Mouse (Mus musculus) neural tube, embryonic 15.5 days (tissue): ENCODE data around the gene Snd1. TPM values are rescaled to one million over a fixed set of nuclear protein-coding genes. Genes with fewer than 3 reads are reported as not detected.
A peak's percentile ranks its signal among the peaks of the same experiment; 100 is the strongest.
"Not testable (repeated sequence)": the region's sequence is repeated elsewhere in the genome, so short reads cannot be mapped to it uniquely, and the experiment has no call there.

Experiments used
- ATAC-seq: fragments of 200-750 bp; cut with Nextera tagmentation; 2 replicates; pipeline ENCODE4 v1.8.0; 2017; ENCODE audit warnings: mild to moderate bottlenecking, moderate TSS enrichment, moderate library complexity; ENCODE audit not compliant: low FRiP score
- H3K27ac ChIP-seq: fragments of 300-500 bp; sonication (generic); replicated peaks from 2 replicates; pipeline ENCODE4 v1.5.1; 2015; ENCODE audit warnings: mild to moderate bottlenecking, inconsistent platforms
- H3K27me3 ChIP-seq: fragments of 300-500 bp; sonication (generic); replicated peaks from 2 replicates; pipeline ENCODE4 v1.6.1; 2015; ENCODE audit warnings: inconsistent platforms
- H3K36me3 ChIP-seq: fragments of 300-500 bp; sonication (generic); 2 replicates; pipeline ENCODE4 v1.6.1; 2015; ENCODE audit warnings: inconsistent platforms
- H3K4me1 ChIP-seq: fragments of 300-500 bp; sonication (generic); 2 replicates; pipeline ENCODE4 v1.6.1; 2015; ENCODE audit warnings: inconsistent platforms
- H3K4me2 ChIP-seq: fragments of 300-500 bp; sonication (generic); 2 replicates; pipeline ENCODE4 v1.6.1; 2015; ENCODE audit warnings: inconsistent platforms, mild to moderate bottlenecking, moderate library complexity
- H3K4me3 ChIP-seq: fragments of 300-500 bp; sonication (generic); replicated peaks from 2 replicates; pipeline ENCODE4 v1.5.1; 2015; ENCODE audit warnings: mild to moderate bottlenecking, inconsistent platforms
- H3K9ac ChIP-seq: fragments of 300-500 bp; sonication (generic); replicated peaks from 2 replicates; pipeline ENCODE4 v1.6.1; 2015; ENCODE audit warnings: mild to moderate bottlenecking, inconsistent platforms
- H3K9me3 ChIP-seq: fragments of 300-500 bp; sonication (generic); replicated peaks from 2 replicates; pipeline ENCODE4 v1.6.1; 2016; ENCODE audit warnings: inconsistent platforms
- WGBS: fragments of 180-500 bp; shearing (Covaris S2); methylation state at CpG from one replicate; pipeline ENCODE4 v1.1.7; 2015; ENCODE audit warnings: mixed read lengths; 5-methylcytosine and 5-hydroxymethylcytosine counted together
- polyA plus RNA-seq: library from polyadenylated mRNA; unstranded; fragments of >200 nt; fragmentation: Nextera tagmentation; extraction: Ambion mirVana; gene quantifications from 2 replicates; pipeline ENCODE4 v1.2.1, GENCODE M21; 2015

Gene Snd1
- polyA plus RNA-seq, 1 experiment from 2014 or later: 71.1 TPM

- no peak overlapping the region for H3K4me2 ChIP-seq
- WGBS: 80% methylated on average over 15 of the region's 15 CpGs
- no peaks in the 10 kb centered on the region for H3K36me3 ChIP-seq
- H3K9me3 ChIP-seq: no peaks in the 10 kb centered on the region
- peaks cover 12% of the 10 kb centered on the region for H3K4me1 ChIP-seq
- no peaks in the 10 kb centered on the region for H3K27me3 ChIP-seq
- H3K9ac ChIP-seq: no peak overlapping the region
- no peak overlapping the region for H3K4me3 ChIP-seq
- no peak for ATAC-seq
- H3K27ac ChIP-seq: no peak overlapping the region
Observed at GRCm38 (mm10) chr6:28909866-28910265, 434.9 kb downstream of the Snd1 start.

- H3K27ac ChIP-seq: no peak overlapping the region
- H3K9me3 ChIP-seq: no peaks in the 10 kb centered on the region
- ATAC-seq: no peak
- no peaks in the 10 kb centered on the region for H3K27me3 ChIP-seq
- H3K4me3 ChIP-seq: no peak overlapping the region
- H3K4me2 ChIP-seq: no peak overlapping the region
- no peaks in the 10 kb centered on the region for H3K4me1 ChIP-seq
- WGBS: 38% methylated on average over 1 of the region's 1 CpGs
- H3K36me3 ChIP-seq: no peaks in the 10 kb centered on the region
- H3K9ac ChIP-seq: no peak overlapping the region
Observed at GRCm38 (mm10) chr6:28914981-28915380, 440.0 kb downstream of the Snd1 start.

GRCm38 (mm10) chr6:28916630-28917029 lies 441.7 kb downstream of the Snd1 start:
- Histone ChIP-seq H3K9me3 (no peaks in the 10 kb centered on the region), H3K27ac (0 out of 2 replicates have a peak overlapping the region, but pooled peaks have one; percentile 20), H3K4me3 (no peak overlapping the region), H3K27me3 (no peaks in the 10 kb centered on the region), H3K4me2 (no peak overlapping the region), H3K36me3 (no peaks in the 10 kb centered on the region), H3K9ac (no peak overlapping the region), H3K4me1 (no peaks in the 10 kb centered on the region)
- ATAC-seq: no peak
- WGBS: 67% methylated on average over 8 of the region's 8 CpGs

DNA sequence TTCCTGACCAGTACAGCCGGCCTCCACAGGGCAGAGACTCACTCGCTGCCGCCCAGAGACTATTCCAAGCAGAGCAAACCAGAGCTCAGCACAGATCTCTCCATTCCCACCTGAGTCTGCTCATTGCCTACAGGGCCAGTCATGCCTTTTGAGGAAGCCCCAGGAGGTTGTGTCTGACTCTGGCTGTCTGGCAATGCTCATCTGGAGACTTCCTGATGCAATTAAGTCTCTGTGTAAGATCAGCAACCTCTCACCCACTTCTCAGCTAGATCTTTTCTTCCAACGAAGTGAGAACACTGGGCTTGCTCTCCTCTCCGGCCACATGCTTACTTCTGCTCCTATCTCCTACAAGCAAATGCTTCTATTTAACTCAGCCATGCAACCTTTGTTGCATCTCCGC lies 444.4 kb downstream of the Snd1 start:
- 71% methylated on average over 6 of the region's 6 CpGs for WGBS
- no peak overlapping the region for H3K4me2 ChIP-seq
- peaks cover 7% of the 10 kb centered on the region for H3K4me1 ChIP-seq
- ATAC-seq: no peak
- no peak overlapping the region for H3K9ac ChIP-seq
- no peaks in the 10 kb centered on the region for H3K36me3 ChIP-seq
- H3K27ac ChIP-seq: no peak overlapping the region
- H3K9me3 ChIP-seq: no peaks in the 10 kb centered on the region
- H3K4me3 ChIP-seq: no peak overlapping the region
- H3K27me3 ChIP-seq: no peaks in the 10 kb centered on the region

DNA sequence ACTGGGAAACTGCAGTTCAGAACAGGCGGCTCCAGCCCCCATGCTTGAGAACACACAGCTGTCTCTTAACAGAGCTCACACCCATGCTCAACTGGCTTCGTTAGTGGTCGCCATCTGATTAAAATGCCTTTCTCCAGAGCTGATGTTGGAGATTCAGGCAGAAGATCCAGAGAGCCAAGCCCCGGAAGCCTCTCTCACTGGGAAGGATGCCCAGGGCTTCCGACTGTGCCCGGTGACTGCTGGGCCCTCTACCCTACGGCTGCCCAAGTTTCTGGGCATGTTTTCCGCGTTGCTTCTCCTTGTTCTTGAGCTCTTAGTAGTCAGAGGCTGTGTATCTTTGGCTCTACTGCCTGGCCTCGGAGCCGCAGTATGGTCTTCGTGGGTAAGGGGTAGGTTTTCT lies 447.4 kb downstream of the Snd1 start:
- Histone ChIP-seq H3K9me3 (no peaks in the 10 kb centered on the region), H3K36me3 (no peaks in the 10 kb centered on the region), H3K27ac (no peak overlapping the region), H3K4me3 (no peak overlapping the region), H3K4me1 (peaks cover 7% of the 10 kb centered on the region), H3K4me2 (no peak overlapping the region), H3K9ac (no peak overlapping the region), H3K27me3 (no peaks in the 10 kb centered on the region)
- WGBS: 86% methylated on average over 12 of the region's 12 CpGs
- no peak for ATAC-seq

- no peak overlapping the region for H3K27ac ChIP-seq
- peak overlapping the region; percentile 34 for H3K4me2 ChIP-seq
- H3K9me3 ChIP-seq: no peaks in the 10 kb centered on the region
- H3K27me3 ChIP-seq: no peaks in the 10 kb centered on the region
- 73% methylated on average over 11 of the region's 11 CpGs for WGBS
- no peak; the same call in 1 of the 2 replicates for ATAC-seq
- peaks cover 7% of the 10 kb centered on the region for H3K4me1 ChIP-seq
- no peak overlapping the region for H3K9ac ChIP-seq
- H3K4me3 ChIP-seq: no peak overlapping the region
- H3K36me3 ChIP-seq: no peaks in the 10 kb centered on the region
Observed at GRCm38 (mm10) chr6:28923091-28923824, 448.3 kb downstream of the Snd1 start.

- Histone ChIP-seq H3K4me1 (peaks cover 7% of the 10 kb centered on the region), H3K9ac (no peak overlapping the region), H3K4me3 (no peak overlapping the region), H3K27ac (no peak overlapping the region), H3K9me3 (no peaks in the 10 kb centered on the region), H3K36me3 (no peaks in the 10 kb centered on the region), H3K27me3 (no peaks in the 10 kb centered on the region), H3K4me2 (peak overlapping the region; percentile 34)
- ATAC-seq: peak; percentile 55; the same call in 1 of the 2 replicates
- WGBS: 74% methylated on average over 10 of the region's 10 CpGs
Observed at GRCm38 (mm10) chr6:28923837-28924236, 448.9 kb downstream of the Snd1 start.

- H3K4me1 ChIP-seq: peaks cover 27% of the 10 kb centered on the region
- H3K9me3 ChIP-seq, H3K4me2 ChIP-seq, H3K4me3 ChIP-seq, H3K27ac ChIP-seq, H3K9ac ChIP-seq, H3K36me3 ChIP-seq, H3K27me3 ChIP-seq, ATAC-seq: not testable (repeated sequence)
- 98% methylated on average over 10 of the region's 24 CpGs for WGBS
Observed at GRCm38 (mm10) chr6:28927987-28928386, 453.0 kb downstream of the Snd1 start.

DNA sequence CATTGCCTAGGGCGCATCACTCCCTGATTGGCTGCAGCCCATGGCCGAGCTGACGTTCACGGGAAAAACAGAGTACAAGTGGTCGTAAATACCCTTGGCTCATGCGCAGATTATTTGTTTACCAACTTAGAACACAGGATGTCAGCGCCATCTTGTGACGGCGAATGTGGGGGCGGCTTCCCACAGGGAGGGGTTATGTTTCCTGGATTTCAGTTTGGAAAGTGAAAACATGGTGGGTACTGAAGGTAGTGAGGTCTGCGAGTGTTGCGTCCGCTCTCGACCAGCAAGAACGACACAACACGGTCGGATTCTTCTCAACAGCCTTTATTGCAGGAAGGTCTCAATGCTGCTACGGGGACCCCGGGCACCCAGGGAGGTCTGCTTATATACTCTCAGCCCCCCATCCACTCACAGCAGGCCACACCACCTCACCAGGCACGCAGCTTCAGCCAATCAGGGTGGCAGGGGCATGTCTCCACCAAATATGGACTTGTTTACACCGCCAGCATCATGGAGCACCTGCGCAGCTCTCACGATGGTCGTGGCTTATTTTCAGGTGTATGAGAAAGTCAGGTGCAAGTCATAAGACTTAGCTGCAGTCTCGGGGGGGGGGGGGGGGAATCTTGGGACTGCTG lies 454.3 kb downstream of the Snd1 start:
- H3K4me1 ChIP-seq: peaks cover 21% of the 10 kb centered on the region
- not testable (repeated sequence) for H3K27me3 ChIP-seq, H3K4me2 ChIP-seq, H3K36me3 ChIP-seq, ATAC-seq, H3K4me3 ChIP-seq, H3K27ac ChIP-seq, H3K9ac ChIP-seq, H3K9me3 ChIP-seq
- 82% methylated on average over 21 of the region's 25 CpGs for WGBS

DNA sequence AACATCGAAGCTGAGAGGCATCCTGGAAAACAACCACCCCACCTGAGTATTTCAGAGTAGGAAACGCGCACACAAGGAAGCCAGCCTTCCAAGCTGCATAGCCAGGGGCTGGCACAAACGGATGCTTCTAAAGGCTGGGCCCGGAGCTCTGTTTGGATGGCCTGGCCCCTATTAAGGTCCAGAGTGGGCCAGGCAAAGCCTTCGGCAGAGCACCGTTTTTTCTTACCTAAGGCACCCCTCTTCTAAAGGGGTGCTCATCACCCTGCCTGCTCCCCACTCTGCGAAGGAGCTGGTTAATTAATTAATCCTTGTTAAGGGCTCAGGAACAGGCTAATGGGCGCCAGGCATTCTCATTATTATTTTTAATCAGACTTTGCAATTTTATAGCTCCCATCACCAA lies 456.3 kb downstream of the Snd1 start:
- 0 out of 2 replicates have a peak overlapping the region, but pooled peaks have one; percentile 6 for H3K9ac ChIP-seq
- WGBS: 14% methylated on average over 9 of the region's 9 CpGs

DNA sequence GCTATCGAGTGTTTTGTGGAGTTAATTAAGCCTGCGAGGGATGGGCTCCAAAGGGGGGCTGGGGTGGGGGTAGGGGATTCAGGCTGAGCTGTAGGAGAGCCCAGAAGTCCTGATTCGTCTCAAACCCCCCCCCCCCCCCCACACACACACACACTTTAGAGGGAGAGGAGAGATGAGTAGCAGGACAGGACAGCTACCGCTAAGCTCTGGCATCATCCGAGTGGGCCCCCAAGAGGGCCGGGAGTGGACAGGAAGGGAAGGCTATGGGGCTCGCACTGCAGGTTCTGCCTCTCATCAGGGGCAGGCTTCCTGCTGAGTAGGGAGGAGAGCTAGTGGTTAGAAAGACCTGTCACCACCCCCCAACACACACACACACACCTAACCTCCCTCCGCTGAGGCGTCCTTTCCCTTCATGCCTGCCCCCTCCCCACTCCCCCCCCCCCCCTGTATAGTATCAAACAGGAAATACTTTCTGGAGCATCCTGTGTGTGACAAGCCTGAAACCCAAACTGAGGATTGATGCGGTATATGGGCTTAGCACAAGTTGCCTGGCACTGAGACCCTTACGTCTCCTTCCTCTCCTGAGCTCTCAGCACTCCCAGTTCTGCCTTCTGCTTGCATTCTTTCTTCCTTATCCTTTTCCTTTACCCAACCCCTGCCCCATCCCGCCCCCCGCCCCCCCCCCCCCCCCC lies 456.8 kb downstream of the Snd1 start:
- 1% methylated on average over 12 of the region's 13 CpGs for WGBS
- H3K27ac ChIP-seq: no peak overlapping the region
- peak; percentile 72 for ATAC-seq

More for the DNA sequence above, 456.3 kb downstream of the Snd1 start:
- Histone ChIP-seq H3K4me1 (peaks cover 21% of the 10 kb centered on the region), H3K9me3 (no peaks in the 10 kb centered on the region), H3K36me3 (no peaks in the 10 kb centered on the region), H3K27ac (no peak overlapping the region), H3K4me2 (peak overlapping the region; percentile 59), H3K27me3 (no peaks in the 10 kb centered on the region), H3K4me3 (no peak overlapping the region)
- ATAC-seq: peak; percentile 45

More for the DNA sequence above, 456.8 kb downstream of the Snd1 start:
- H3K27me3 ChIP-seq: no peaks in the 10 kb centered on the region
- H3K9ac ChIP-seq: 0 out of 2 replicates have a peak overlapping the region, but pooled peaks have one; percentile 6
- no peaks in the 10 kb centered on the region for H3K36me3 ChIP-seq
- H3K4me1 ChIP-seq: peaks cover 21% of the 10 kb centered on the region
- peak overlapping the region; percentile 59 for H3K4me2 ChIP-seq
- peak overlapping the region; percentile 5; the same call in 1 of the 2 replicates for H3K4me3 ChIP-seq
- H3K9me3 ChIP-seq: no peaks in the 10 kb centered on the region
